Mouse (Mus musculus): ENCODE results near the gene Mrps17.

- no peak for TF ChIP-seq CTCF (IDR thresholded peaks at IDR 0.05)
- no peak for TF ChIP-seq EP300 (IDR thresholded peaks at IDR 0.05)
These were observed 15.7 kb downstream of the Mrps17 start for GRCm38 (mm10) chr5:129731021-129731420.

All from lung, postnatal 0 days (tissue).